Mouse (Mus musculus) midbrain, postnatal 0 days (tissue): ENCODE measurements at regions not wholly inside any gene's neighbourhood (a gene's known extent, or its start where the extent isn't known, plus 50 kb on each side); places are given as distances from the start of the nearest gene placed in this dataset.
A peak's percentile ranks its signal among the peaks of the same experiment; 100 is the strongest.

Source experiments
- ATAC-seq: fragments of 200-750 bp; cut with Nextera tagmentation; 2 replicates; pipeline ENCODE4 v1.8.0; 2017; ENCODE audit warnings: moderate number of reproducible peaks, mild to moderate bottlenecking, moderate TSS enrichment, moderate library complexity; ENCODE audit not compliant: low FRiP score
- DNase-seq: peaks from one replicate; pipeline ENCODE4 v3.0.0-alpha.2; 2015; ENCODE audit warnings: low spot score
- H3K27ac ChIP-seq: fragments of 300-500 bp; sonication (generic); 2 replicates; pipeline ENCODE4 v1.5.1; 2014; ENCODE audit warnings: low read depth, mild to moderate bottlenecking, low read length, mixed read lengths
- H3K27me3 ChIP-seq: fragments of 300-500 bp; sonication (generic); 2 replicates; pipeline ENCODE4 v1.6.1; 2014; ENCODE audit warnings: low read length, control low read depth, mixed read lengths; ENCODE audit not compliant: insufficient read depth
- H3K36me3 ChIP-seq: fragments of 300-500 bp; sonication (generic); 2 replicates; pipeline ENCODE4 v1.6.1; 2014; ENCODE audit warnings: low read length, control low read depth, mixed read lengths; ENCODE audit not compliant: insufficient read depth
- H3K4me1 ChIP-seq: fragments of 300-500 bp; sonication (generic); 2 replicates; pipeline ENCODE4 v1.6.1; 2014; ENCODE audit warnings: mild to moderate bottlenecking, control low read depth, antibody characterized with exemption, low read length, mixed read lengths; ENCODE audit not compliant: insufficient read depth
- H3K4me2 ChIP-seq: fragments of 300-500 bp; sonication (generic); 2 replicates; pipeline ENCODE4 v1.6.1; 2014; ENCODE audit warnings: low read depth, mild to moderate bottlenecking, low read length, mixed read lengths; ENCODE audit not compliant: poor library complexity, severe bottlenecking
- H3K4me3 ChIP-seq: fragments of 300-500 bp; sonication (generic); 2 replicates; pipeline ENCODE4 v1.5.1; 2014; ENCODE audit warnings: low read depth, mild to moderate bottlenecking, low read length, moderate library complexity
- H3K9ac ChIP-seq: fragments of 300-500 bp; sonication (generic); replicated peaks from 2 replicates; pipeline ENCODE4 v1.6.1; 2014; ENCODE audit warnings: mild to moderate bottlenecking, low read length, moderate library complexity, mixed read lengths; ENCODE audit not compliant: poor library complexity, severe bottlenecking
- H3K9me3 ChIP-seq: fragments of 300-500 bp; sonication (generic); 2 replicates; pipeline ENCODE4 v1.6.1; 2016; ENCODE audit warnings: low read length, control low read depth
- CTCF ChIP-seq: IDR thresholded peaks from 2 replicates; pipeline ENCODE4 v1.5.1; 2016; ENCODE audit warnings: antibody characterized with exemption, mild to moderate bottlenecking
- WGBS: fragments of 180-500 bp; shearing (Covaris S2); extraction: QIAGEN DNeasy Blood & Tissue Kit; methylation state at CpG from one replicate; pipeline ENCODE4 v1.1.7; 2014; 5-methylcytosine and 5-hydroxymethylcytosine counted together

DNA sequence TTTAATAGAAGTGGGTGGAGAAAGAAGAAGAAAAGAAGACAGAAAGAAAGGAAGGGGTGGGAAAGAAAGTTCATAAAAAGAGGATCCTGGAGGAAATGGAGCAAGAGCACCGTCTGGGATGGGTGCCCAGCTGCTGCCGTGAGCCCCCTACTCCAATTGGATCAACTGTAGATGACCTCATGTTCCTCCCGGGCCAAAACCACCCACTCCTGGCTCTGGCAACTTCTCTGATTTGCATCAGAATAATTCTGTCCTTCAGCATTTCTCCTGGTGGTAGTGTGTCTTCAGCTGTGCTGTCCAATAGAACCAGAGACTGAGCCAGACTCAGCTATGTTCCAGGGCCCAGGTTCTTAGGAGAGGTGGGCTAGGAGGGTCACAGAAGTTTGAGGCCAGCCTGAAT, 212.6 kb downstream of the Satb1 start:
- Histone ChIP-seq H3K36me3 (no peaks in the 10 kb centered on the region), H3K4me2 (no peak overlapping the region), H3K9ac (no peak overlapping the region), H3K4me3 (no peak overlapping the region), H3K4me1 (no peaks in the 10 kb centered on the region), H3K27ac (no peak overlapping the region), H3K9me3 (no peaks in the 10 kb centered on the region), H3K27me3 (no peaks in the 10 kb centered on the region)
- no peak for TF ChIP-seq CTCF
- ATAC-seq (no peak), DNase-seq (peak; percentile 46)
- 52% methylated on average over 3 of the region's 3 CpGs for WGBS

DNA sequence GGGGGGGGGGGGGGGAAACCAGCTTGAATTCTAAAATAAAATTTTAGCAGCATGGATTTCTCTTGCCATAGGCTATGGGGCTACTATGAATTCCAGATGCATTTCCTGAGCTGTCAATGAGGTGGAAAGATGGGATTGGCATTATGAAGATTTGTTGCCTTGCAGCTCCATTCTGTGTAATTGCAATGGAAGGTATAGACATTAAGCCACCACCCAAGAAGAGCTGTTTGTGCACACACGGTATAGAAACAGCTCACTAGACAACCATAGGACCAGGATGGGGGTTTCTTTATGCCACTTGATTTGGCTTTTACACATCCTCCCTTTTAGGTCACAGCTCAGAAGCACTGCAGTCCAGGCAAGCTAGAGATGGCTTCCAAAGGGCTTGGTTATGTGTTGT, 247.8 kb downstream of the Satb1 start:
- H3K27me3 ChIP-seq = no peaks in the 10 kb centered on the region
- 0 out of 2 replicates have a peak overlapping the region, but pooled peaks have one; percentile 47 for H3K27ac ChIP-seq
- H3K9me3 ChIP-seq = no peaks in the 10 kb centered on the region
- no peaks in the 10 kb centered on the region for H3K36me3 ChIP-seq
- DNase-seq (no peak), ATAC-seq (no peak)
- 46% methylated on average over 1 of the region's 1 CpGs for WGBS
- H3K9ac ChIP-seq = no peak overlapping the region
- H3K4me2 ChIP-seq = no peak overlapping the region
- no peaks in the 10 kb centered on the region for H3K4me1 ChIP-seq
- no peak overlapping the region for H3K4me3 ChIP-seq
- no peak for TF ChIP-seq CTCF

DNA sequence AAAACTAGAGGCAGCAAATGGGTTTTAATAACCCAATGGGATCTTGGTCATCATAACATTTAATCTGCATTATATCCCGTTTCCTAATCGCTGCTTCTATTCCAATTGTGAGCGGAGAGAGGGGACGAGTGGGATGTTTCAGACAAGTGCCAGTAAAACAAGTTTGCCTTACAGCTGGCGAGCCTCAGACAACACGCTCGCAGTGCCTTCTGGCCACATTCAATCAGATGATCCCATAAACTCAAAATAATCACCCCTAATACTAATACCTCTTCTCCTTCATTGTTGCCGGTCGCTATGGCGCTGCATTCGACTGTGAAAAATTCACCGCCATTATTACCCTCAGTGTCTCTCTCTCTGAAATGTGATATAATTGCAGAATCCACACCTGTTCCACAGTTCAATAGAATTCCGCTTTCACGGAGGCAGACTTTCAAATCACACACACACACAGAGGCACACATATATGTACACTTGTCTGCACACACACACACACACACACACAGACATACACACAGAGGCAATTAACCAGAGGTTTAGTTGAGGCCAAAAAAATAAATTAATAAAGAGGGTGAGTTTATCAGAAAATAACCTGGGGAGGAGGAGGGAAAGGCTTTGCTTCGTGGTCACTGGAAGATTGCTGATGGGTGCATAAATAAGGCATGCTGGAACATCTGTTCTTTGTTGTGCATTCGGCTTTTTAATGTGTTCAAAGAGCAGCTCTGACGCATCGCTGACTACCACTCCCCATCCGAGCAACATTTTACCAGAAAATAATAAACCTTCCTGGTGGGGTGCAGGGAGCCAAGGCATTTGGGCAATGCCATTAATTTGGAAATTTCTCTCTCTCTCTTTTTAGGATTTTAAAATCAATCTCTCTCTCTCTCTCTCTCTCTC, 248.9 kb downstream of the Satb1 start:
- 32% methylated on average over 19 of the region's 19 CpGs for WGBS
- no peak for TF ChIP-seq CTCF
- Histone ChIP-seq H3K27ac (peak overlapping the region; percentile 21), H3K4me3 (no peak overlapping the region), H3K36me3 (no peaks in the 10 kb centered on the region), H3K4me1 (no peaks in the 10 kb centered on the region), H3K27me3 (no peaks in the 10 kb centered on the region), H3K9me3 (no peaks in the 10 kb centered on the region), H3K4me2 (peak overlapping the region; percentile 20), H3K9ac (no peak overlapping the region)
- ATAC-seq (peak; percentile 55; the same call in 1 of the 2 replicates), DNase-seq (peak; percentile 13)

DNA sequence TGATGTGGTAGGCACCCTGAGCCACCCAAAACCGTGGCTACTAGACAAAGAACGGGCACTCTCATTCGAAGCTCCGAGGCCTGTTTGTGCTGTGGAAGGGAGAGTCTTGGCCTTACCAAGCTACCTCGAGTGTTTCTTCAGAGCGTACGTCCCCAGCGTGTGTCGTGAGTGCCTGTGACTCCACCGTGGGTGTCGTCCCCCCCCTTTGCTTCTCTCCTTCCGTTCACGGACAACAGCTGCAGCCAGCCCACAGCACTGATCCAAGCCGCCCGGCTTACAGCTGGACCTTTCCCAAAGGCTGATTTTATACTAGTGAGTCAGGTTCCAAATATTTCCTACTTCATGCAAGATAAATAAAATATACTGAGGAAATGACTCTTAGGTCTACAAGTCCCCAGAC, 249.8 kb downstream of the Satb1 start:
- TF ChIP-seq CTCF = no peak
- no peak for ATAC-seq
- no peak overlapping the region for H3K27ac ChIP-seq
- H3K4me1 ChIP-seq = no peaks in the 10 kb centered on the region
- no peak overlapping the region for H3K4me2 ChIP-seq
- no peak for DNase-seq
- H3K27me3 ChIP-seq = no peaks in the 10 kb centered on the region
- no peaks in the 10 kb centered on the region for H3K36me3 ChIP-seq
- 81% methylated on average over 15 of the region's 15 CpGs for WGBS
- H3K4me3 ChIP-seq = no peak overlapping the region
- no peaks in the 10 kb centered on the region for H3K9me3 ChIP-seq
- H3K9ac ChIP-seq = no peak overlapping the region

DNA sequence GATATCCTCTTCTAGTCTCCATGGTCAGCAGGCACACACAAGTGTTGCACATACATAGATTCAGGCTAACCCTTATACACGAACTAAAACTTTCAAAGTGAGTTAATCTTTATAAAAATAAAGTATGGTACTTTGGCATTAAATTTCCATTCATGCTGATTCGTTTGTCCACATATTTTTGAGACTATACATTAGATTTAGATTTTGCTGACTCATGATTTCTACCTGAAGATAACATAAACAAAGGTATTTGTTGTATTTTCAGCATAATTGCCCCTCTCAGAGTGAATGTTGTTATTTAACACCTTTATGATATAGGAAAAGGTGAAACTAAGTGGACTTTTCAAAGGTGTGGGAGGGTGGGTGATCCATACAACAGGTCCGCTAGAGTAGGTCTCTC, 277.2 kb downstream of the Satb1 start:
- 80% methylated on average over 3 of the region's 3 CpGs for WGBS
- H3K36me3 ChIP-seq = no peaks in the 10 kb centered on the region
- no peak overlapping the region for H3K9ac ChIP-seq
- H3K9me3 ChIP-seq = no peaks in the 10 kb centered on the region
- TF ChIP-seq CTCF = no peak
- no peaks in the 10 kb centered on the region for H3K27me3 ChIP-seq
- H3K4me1 ChIP-seq = no peaks in the 10 kb centered on the region
- no peak overlapping the region for H3K4me2 ChIP-seq
- no peak for DNase-seq
- ATAC-seq = no peak
- H3K4me3 ChIP-seq = no peak overlapping the region
- H3K27ac ChIP-seq = no peak overlapping the region

DNA sequence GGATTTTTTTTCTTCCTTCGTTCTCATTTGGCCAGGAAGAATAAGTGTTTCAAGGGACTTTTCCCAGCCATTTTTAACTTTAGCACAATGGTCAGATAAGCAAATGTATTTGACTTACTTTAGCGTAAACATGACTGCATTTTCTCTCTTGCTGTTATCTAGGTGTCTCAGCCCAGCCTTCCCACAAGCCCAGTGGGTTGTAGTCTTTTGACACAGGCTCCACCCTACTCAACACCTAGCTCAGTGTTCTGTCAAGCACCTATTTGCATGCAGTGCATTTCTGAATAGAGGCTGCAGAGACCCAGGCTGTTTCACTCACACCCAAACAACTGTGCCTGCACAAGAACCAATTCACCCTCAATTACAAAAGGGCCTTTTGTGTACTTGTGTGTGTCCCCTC, 278.6 kb downstream of the Satb1 start:
- Histone ChIP-seq H3K4me2 (no peak overlapping the region), H3K4me1 (no peaks in the 10 kb centered on the region), H3K27ac (no peak overlapping the region), H3K4me3 (no peak overlapping the region), H3K9ac (no peak overlapping the region), H3K9me3 (no peaks in the 10 kb centered on the region), H3K36me3 (no peaks in the 10 kb centered on the region), H3K27me3 (no peaks in the 10 kb centered on the region)
- WGBS = 93% methylated on average over 2 of the region's 2 CpGs
- no peak for TF ChIP-seq CTCF
- ATAC-seq (no peak), DNase-seq (no peak)
